Mouse (Mus musculus): ENCODE measurements around the gene Olfr459. TPM values are rescaled to one million over a fixed set of nuclear protein-coding genes. Genes with fewer than 3 reads are reported as not detected.

Olfr459 gene
- polyA plus RNA-seq (2016; fragmentation: Nextera tagmentation; extraction: Ambion mirVana) = not detected in 2 replicates

GRCm38 (mm10) chr6:41775077-41775476 is at the start of gene Olfr459:
Gene Olfr459, minus strand, starts transcription at chr6:41775177.
- Histone ChIP-seq H3K4me1 (no peaks in the 10 kb centered on the region), H3K9me3 (no peaks in the 10 kb centered on the region), H3K27me3 (ENCODE audit: insufficient read depth, poor library complexity, severe bottlenecking) (no peaks in the 10 kb centered on the region), H3K36me3 (no peaks in the 10 kb centered on the region), H3K4me3 (no peak within 1 kb of the TSS), H3K27ac (no peak within 1 kb of the TSS)
- no peak for DNase-seq (ENCODE audit: low spot score)
- WGBS = 78% methylated on average over 7 of the region's 7 CpGs

- no peak for DNase-seq (ENCODE audit: low spot score)
- no peaks in the 10 kb centered on the region for H3K27me3 ChIP-seq (ENCODE audit: insufficient read depth, poor library complexity, severe bottlenecking)
- no peaks in the 10 kb centered on the region for H3K4me1 ChIP-seq
- H3K9me3 ChIP-seq = no peaks in the 10 kb centered on the region
- no peaks in the 10 kb centered on the region for H3K36me3 ChIP-seq
- H3K4me3 ChIP-seq = no peak overlapping the region
- no peak overlapping the region for H3K27ac ChIP-seq
Measured at GRCm38 (mm10) chr6:41824086-41824485, 49.1 kb upstream of the Olfr459 start.

- Histone ChIP-seq H3K27me3 (ENCODE audit: insufficient read depth, poor library complexity, severe bottlenecking) (no peaks in the 10 kb centered on the region), H3K4me3 (no peak overlapping the region), H3K4me1 (no peaks in the 10 kb centered on the region), H3K9me3 (no peaks in the 10 kb centered on the region), H3K27ac (no peak overlapping the region), H3K36me3 (no peaks in the 10 kb centered on the region)
- 71% methylated on average over 2 of the region's 2 CpGs for whole genome bisulfite sequencing
- DNase-seq (ENCODE audit: low spot score) = no peak
Measured at GRCm38 (mm10) chr6:41786700-41787099, 11.7 kb upstream of the Olfr459 start.

DNA sequence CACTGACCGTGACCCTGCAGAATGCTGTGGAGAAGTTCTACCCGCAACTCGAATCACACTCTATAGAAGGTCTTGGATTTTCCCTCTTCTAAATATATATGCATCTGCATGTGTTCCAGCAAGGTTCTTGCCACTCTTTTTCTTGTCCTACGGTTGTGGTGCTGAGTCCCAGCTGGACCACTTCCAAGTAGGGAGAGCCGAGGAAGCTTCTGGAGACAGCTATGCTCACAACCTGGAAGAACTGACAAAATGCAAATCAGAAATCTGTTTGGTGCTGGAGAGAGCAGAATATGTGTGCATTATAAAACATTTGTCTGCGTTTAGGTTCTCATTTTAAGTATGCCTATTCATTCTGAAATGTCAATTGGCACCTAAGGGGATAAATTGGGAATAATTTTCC is 744 bp upstream of the Olfr459 start:
- no peaks in the 10 kb centered on the region for H3K36me3 ChIP-seq
- no peaks in the 10 kb centered on the region for H3K9me3 ChIP-seq
- H3K4me1 ChIP-seq = no peaks in the 10 kb centered on the region
- no peak overlapping the region for H3K4me3 ChIP-seq
- no peak overlapping the region for H3K27ac ChIP-seq
- DNase-seq (ENCODE audit: low spot score) = no peak
- H3K27me3 ChIP-seq (ENCODE audit: insufficient read depth, poor library complexity, severe bottlenecking) = no peaks in the 10 kb centered on the region
- WGBS = 78% methylated on average over 6 of the region's 6 CpGs

DNA sequence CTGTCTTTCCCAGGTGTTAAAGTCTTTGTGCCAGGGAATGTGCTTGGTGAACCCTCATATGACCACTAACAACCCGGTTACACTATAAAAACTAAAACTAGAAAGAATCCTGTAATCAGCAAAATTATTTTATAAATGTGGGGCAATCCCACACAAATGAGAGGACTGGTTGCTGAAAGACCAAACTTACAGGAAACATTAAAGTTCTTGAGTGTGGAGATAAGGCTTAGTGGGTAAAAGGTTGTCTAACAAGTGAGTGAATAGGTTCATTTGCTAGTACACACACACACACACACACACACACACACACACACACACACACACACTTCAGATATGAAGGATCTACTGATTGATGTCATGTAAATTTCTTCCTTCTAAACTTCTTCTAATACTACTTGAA is 5.1 kb downstream of the Olfr459 start:
- WGBS = 68% methylated on average over 1 of the region's 1 CpGs

DNA sequence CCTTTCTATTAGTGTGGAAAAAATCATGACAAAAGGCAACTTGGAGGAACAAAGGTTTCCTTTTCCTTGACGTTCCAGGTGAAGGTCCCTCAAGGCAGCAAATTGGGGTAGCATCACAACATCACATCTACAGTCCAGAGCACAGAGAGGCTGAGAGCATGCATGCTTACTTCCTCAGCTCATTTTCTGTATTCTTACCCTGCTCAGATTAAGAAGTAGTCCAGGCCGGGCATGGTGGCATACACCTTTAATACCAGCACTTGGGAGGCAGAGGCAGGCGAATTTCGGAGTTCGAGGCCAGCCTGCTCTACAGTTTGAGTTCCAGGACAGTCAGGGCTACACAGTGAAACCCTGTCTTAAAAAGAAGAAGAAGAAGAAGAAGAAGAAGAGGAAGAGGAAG is 10.7 kb downstream of the Olfr459 start:
- no peak for DNase-seq (ENCODE audit: low spot score)
- 86% methylated on average over 5 of the region's 5 CpGs for WGBS
- no peaks in the 10 kb centered on the region for H3K9me3 ChIP-seq
- H3K4me3 ChIP-seq = no peak overlapping the region
- no peak overlapping the region for H3K27ac ChIP-seq
- no peaks in the 10 kb centered on the region for H3K36me3 ChIP-seq
- no peaks in the 10 kb centered on the region for H3K4me1 ChIP-seq
- no peaks in the 10 kb centered on the region for H3K27me3 ChIP-seq (ENCODE audit: insufficient read depth, poor library complexity, severe bottlenecking)

More for the DNA sequence above, 5.1 kb downstream of the Olfr459 start:
- H3K4me3 ChIP-seq = no peak overlapping the region
- no peaks in the 10 kb centered on the region for H3K36me3 ChIP-seq
- no peaks in the 10 kb centered on the region for H3K4me1 ChIP-seq
- no peak for DNase-seq (ENCODE audit: low spot score)
- H3K27ac ChIP-seq = no peak overlapping the region
- no peaks in the 10 kb centered on the region for H3K9me3 ChIP-seq
- H3K27me3 ChIP-seq (ENCODE audit: insufficient read depth, poor library complexity, severe bottlenecking) = no peaks in the 10 kb centered on the region

DNA sequence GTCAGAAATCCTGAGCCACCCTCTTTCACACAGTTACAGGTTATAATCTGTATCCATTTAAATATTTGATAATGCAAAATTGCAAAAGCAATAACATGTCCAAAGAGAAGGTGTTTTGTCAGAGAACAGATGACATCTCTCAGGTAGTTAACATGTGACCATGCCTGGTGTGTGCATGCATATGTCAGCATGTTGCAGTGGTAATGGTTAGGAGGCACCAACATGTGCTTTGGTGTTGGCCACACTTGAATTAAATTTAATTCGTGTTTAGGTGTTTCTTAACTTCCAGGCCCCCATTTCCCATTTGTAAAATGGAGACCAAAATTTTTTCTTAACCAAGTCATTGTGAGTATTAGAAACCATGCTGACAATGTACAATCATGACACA is 12.6 kb downstream of the Olfr459 start:
- Histone ChIP-seq H3K27ac (no peak overlapping the region), H3K9me3 (no peaks in the 10 kb centered on the region), H3K27me3 (ENCODE audit: insufficient read depth, poor library complexity, severe bottlenecking) (no peaks in the 10 kb centered on the region), H3K4me3 (no peak overlapping the region), H3K36me3 (no peaks in the 10 kb centered on the region), H3K4me1 (no peaks in the 10 kb centered on the region)
- 67% methylated on average over 1 of the region's 1 CpGs for WGBS
- no peak for DNase-seq (ENCODE audit: low spot score)

DNA sequence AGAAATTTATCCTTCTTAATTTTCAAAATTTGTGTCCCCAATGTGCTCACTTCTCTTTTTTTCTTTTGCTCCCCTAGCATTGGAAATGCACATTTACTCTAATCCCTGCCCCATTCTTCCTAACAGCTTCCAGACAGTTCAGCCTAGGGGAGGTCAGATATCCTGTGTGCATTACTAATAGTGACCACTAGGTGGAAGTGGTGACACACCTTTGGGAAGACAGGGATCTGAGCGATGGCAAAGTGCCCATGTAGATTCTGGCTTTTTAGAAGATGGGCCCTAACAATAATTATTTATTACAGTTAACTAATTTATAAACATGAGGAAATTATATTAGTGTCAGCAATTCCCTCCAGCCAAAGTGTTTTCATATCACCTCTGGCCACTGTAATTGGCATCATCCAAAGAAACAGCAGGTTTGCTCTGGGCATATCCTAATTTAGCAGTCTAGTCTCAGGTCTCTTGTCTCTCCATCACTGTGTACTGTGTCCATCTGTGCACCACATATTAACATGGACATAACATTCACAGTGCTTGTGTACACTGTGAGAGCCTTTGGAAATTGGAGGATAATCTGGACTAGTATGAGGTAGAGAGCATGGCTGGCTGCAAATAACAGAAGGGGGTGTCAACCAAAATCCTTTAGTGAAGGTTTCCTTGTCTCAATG is 13.1 kb downstream of the Olfr459 start:
- no peak for DNase-seq (ENCODE audit: low spot score)

DNA sequence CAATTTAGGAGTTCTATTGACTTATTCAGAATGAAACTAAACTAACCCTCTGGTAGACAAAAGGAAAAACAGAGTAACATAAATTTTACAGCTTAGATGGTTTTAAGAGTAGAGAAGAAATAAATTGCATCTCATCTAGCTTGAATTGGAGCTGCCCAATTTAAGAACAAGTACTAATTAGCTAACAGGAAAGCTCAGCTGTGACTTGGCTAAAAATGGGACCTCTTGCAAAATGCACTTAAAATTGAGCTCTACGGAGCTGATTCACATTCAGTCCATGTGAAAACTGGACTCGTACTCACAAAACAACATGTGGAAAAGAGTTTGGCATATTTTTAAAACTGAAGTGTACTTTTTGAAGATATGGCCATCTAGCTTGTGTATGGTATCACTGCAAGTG is 15.4 kb downstream of the Olfr459 start:
- H3K9me3 ChIP-seq = no peaks in the 10 kb centered on the region
- H3K27me3 ChIP-seq (ENCODE audit: insufficient read depth, poor library complexity, severe bottlenecking) = no peaks in the 10 kb centered on the region
- DNase-seq (ENCODE audit: low spot score) = no peak
- no peak overlapping the region for H3K4me3 ChIP-seq
- WGBS = 84% methylated on average over 2 of the region's 2 CpGs
- no peaks in the 10 kb centered on the region for H3K36me3 ChIP-seq
- H3K4me1 ChIP-seq = no peaks in the 10 kb centered on the region
- H3K27ac ChIP-seq = no peak overlapping the region

More for the DNA sequence above, 13.1 kb downstream of the Olfr459 start:
- H3K27ac ChIP-seq = no peak overlapping the region
- H3K4me3 ChIP-seq = no peak overlapping the region
- no peaks in the 10 kb centered on the region for H3K9me3 ChIP-seq
- H3K27me3 ChIP-seq (ENCODE audit: insufficient read depth, poor library complexity, severe bottlenecking) = no peaks in the 10 kb centered on the region
- 15% methylated on average over 1 of the region's 1 CpGs for WGBS
- no peaks in the 10 kb centered on the region for H3K4me1 ChIP-seq
- no peaks in the 10 kb centered on the region for H3K36me3 ChIP-seq

DNA sequence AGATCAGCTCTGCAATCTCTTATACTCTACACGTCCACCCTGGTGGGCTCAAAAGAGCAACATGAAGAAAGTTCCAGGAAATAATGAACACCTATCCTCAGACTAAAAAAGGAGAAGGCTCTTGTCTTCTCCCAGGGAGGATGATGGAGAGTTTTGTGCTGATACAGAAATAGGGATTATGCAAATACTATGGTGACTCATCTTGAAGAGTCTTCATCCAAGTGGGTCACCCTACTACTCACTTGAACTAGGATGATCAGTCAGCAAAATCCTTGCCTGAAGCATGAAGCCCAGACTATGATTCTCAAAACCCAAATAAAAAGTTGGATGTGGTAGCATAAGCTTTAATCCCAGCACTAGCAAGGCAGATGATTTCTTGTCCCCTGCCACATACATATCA is 16.6 kb downstream of the Olfr459 start:
- H3K4me3 ChIP-seq = no peak overlapping the region
- H3K27me3 ChIP-seq (ENCODE audit: insufficient read depth, poor library complexity, severe bottlenecking) = no peaks in the 10 kb centered on the region
- H3K36me3 ChIP-seq = no peaks in the 10 kb centered on the region
- DNase-seq (ENCODE audit: low spot score) = no peak
- H3K9me3 ChIP-seq = no peaks in the 10 kb centered on the region
- no peaks in the 10 kb centered on the region for H3K4me1 ChIP-seq
- no peak overlapping the region for H3K27ac ChIP-seq
- 83% methylated on average over 1 of the region's 1 CpGs for WGBS

DNA sequence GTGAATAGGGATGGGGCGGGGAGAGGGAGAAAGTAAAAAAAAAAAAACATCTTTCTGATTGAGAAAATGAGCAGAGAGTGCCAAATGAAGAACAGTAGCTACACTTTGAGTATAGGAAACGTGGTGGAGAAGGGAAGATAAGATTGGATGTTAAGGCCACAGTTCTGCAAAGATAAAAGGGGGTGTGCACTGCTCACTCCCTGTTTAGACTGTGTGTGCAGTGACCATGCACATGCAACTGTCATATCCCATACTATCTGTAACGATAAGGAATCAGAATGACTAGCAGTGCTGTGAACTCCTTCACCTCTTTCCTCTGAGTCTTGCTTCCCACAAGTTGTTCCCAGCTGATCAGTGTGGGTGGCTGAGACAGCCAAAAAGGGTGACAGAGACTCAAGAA is 17.8 kb downstream of the Olfr459 start:
- no peaks in the 10 kb centered on the region for H3K27me3 ChIP-seq (ENCODE audit: insufficient read depth, poor library complexity, severe bottlenecking)
- 67% methylated on average over 3 of the region's 3 CpGs for WGBS
- no peaks in the 10 kb centered on the region for H3K36me3 ChIP-seq
- H3K4me1 ChIP-seq = no peaks in the 10 kb centered on the region
- H3K4me3 ChIP-seq = no peak overlapping the region
- no peak for DNase-seq (ENCODE audit: low spot score)
- H3K9me3 ChIP-seq = no peaks in the 10 kb centered on the region
- H3K27ac ChIP-seq = no peak overlapping the region

GRCm38 (mm10) chr6:41754626-41755025 is 20.4 kb downstream of the Olfr459 start:
- Histone ChIP-seq H3K27me3 (ENCODE audit: insufficient read depth, poor library complexity, severe bottlenecking) (no peaks in the 10 kb centered on the region), H3K27ac (no peak overlapping the region), H3K9me3 (no peaks in the 10 kb centered on the region), H3K4me3 (no peak overlapping the region), H3K4me1 (no peaks in the 10 kb centered on the region), H3K36me3 (no peaks in the 10 kb centered on the region)
- no peak for DNase-seq (ENCODE audit: low spot score)
- 63% methylated on average over 6 of the region's 6 CpGs for WGBS

GRCm38 (mm10) chr6:41744664-41745392 is 30.1 kb downstream of the Olfr459 start:
- H3K4me3 ChIP-seq = no peak overlapping the region
- H3K9me3 ChIP-seq = no peaks in the 10 kb centered on the region
- no peaks in the 10 kb centered on the region for H3K36me3 ChIP-seq
- 70% methylated on average over 5 of the region's 5 CpGs for WGBS
- H3K27me3 ChIP-seq (ENCODE audit: insufficient read depth, poor library complexity, severe bottlenecking) = no peaks in the 10 kb centered on the region
- no peaks in the 10 kb centered on the region for H3K4me1 ChIP-seq
- no peak for DNase-seq (ENCODE audit: low spot score)
- no peak overlapping the region for H3K27ac ChIP-seq

- no peak for DNase-seq (ENCODE audit: low spot score)
- Histone ChIP-seq H3K27me3 (ENCODE audit: insufficient read depth, poor library complexity, severe bottlenecking) (no peaks in the 10 kb centered on the region), H3K9me3 (no peaks in the 10 kb centered on the region), H3K4me1 (no peaks in the 10 kb centered on the region), H3K36me3 (no peaks in the 10 kb centered on the region), H3K4me3 (no peak overlapping the region), H3K27ac (no peak overlapping the region)
Measured at GRCm38 (mm10) chr6:41741101-41741500, 33.9 kb downstream of the Olfr459 start.

All from heart, embryonic 10.5 days (tissue).